Mouse (Mus musculus) midbrain, embryonic 10.5 days (tissue): ENCODE results near the gene Hsf5. TPM values are rescaled to one million over a fixed set of nuclear protein-coding genes. Genes with fewer than 3 reads are reported as not detected.

Experiments used
- DNase-seq: peaks from one replicate; pipeline ENCODE4 v3.0.0-alpha.2; 2017; ENCODE audit warnings: low spot score
- H3K27ac ChIP-seq: fragments of 300-500 bp; sonication (generic); replicated peaks from 2 replicates; pipeline ENCODE4 v1.5.1; 2016; ENCODE audit warnings: mild to moderate bottlenecking
- H3K27me3 ChIP-seq: fragments of 300-500 bp; sonication (generic); 2 replicates; pipeline ENCODE4 v1.6.1; 2016; ENCODE audit warnings: low read depth, mild to moderate bottlenecking; ENCODE audit not compliant: poor library complexity, severe bottlenecking
- H3K36me3 ChIP-seq: fragments of 300-500 bp; sonication (generic); 2 replicates; pipeline ENCODE4 v1.6.1; 2016; ENCODE audit warnings: mild to moderate bottlenecking, moderate library complexity
- H3K4me1 ChIP-seq: fragments of 300-500 bp; sonication (generic); 2 replicates; pipeline ENCODE4 v1.6.1; 2016
- H3K4me3 ChIP-seq: fragments of 300-500 bp; sonication (generic); 2 replicates; pipeline ENCODE4 v1.5.1; 2016; ENCODE audit warnings: mild to moderate bottlenecking, moderate library complexity
- H3K9me3 ChIP-seq: fragments of 300-500 bp; sonication (generic); replicated peaks from 2 replicates; pipeline ENCODE4 v1.6.1; 2016; ENCODE audit warnings: mild to moderate bottlenecking
- WGBS: fragments of 180-500 bp; shearing (Covaris S2); methylation state at CpG from one replicate; pipeline ENCODE4 v1.1.7; 2016; 5-methylcytosine and 5-hydroxymethylcytosine counted together
- polyA plus RNA-seq: library from polyadenylated mRNA; unstranded; fragments of >200 nt; fragmentation: Nextera tagmentation; extraction: Ambion mirVana; gene quantifications from 2 replicates; pipeline ENCODE4 v1.2.1, GENCODE M21; 2016

The Hsf5 gene
- polyA plus RNA-seq, 1 experiment from 2014 or later = 0.42 TPM

- H3K27me3 ChIP-seq = peaks cover 44% of the 10 kb centered on the region
- H3K9me3 ChIP-seq = no peaks in the 10 kb centered on the region
- H3K36me3 ChIP-seq = no peaks in the 10 kb centered on the region
- 84% methylated on average over 5 of the region's 5 CpGs for WGBS
- no peak overlapping the region for H3K27ac ChIP-seq
- DNase-seq = no peak
- peaks cover 39% of the 10 kb centered on the region for H3K4me1 ChIP-seq
- no peak overlapping the region for H3K4me3 ChIP-seq
These were observed 92.0 kb downstream of the Hsf5 start for GRCm38 (mm10) chr11:87708979-87709378.

Other genes starting within 250 kb of the Hsf5 start
- 13.1 and 15.1 TPM in 2 replicates for gene Rad51c, start 212.2 kb upstream of the Hsf5 start, polyA plus RNA-seq
- gene Tex14, start 212.1 kb upstream of the Hsf5 start, polyA plus RNA-seq = 0.37 TPM in 1 of 2 replicates, not detected in the other
- gene Gm11492, start 50.5 kb upstream of the Hsf5 start, polyA plus RNA-seq = not detected in 2 replicates
- 10.7 and 11.3 TPM in 2 replicates for gene Sept4, start 48.3 kb upstream of the Hsf5 start, polyA plus RNA-seq
- 63.5 and 69.8 TPM in 2 replicates for gene Mtmr4, start 25.0 kb upstream of the Hsf5 start, polyA plus RNA-seq
- gene Rnf43, start 45.6 kb downstream of the Hsf5 start, polyA plus RNA-seq = 0.95 and 1.3 TPM in 2 replicates
- gene Supt4a, start 120.4 kb downstream of the Hsf5 start, polyA plus RNA-seq = 157 and 171 TPM in 2 replicates
- 8.2 and 14.7 TPM in 2 replicates for gene Tspoap1, start 143.4 kb downstream of the Hsf5 start, polyA plus RNA-seq
- 2.5 and 2.7 TPM in 2 replicates for gene Mpo, start 176.4 kb downstream of the Hsf5 start, polyA plus RNA-seq
- 0.20 and 0.56 TPM in 2 replicates for gene Lpo, start 211.1 kb downstream of the Hsf5 start, polyA plus RNA-seq
- 18.1 and 18.8 TPM in 2 replicates for gene Mks1, start 236.1 kb downstream of the Hsf5 start, polyA plus RNA-seq